Mouse (Mus musculus) liver, embryonic 18 days (tissue): Measurements from ENCODE around the gene Olfr1475. TPM values are rescaled to one million over a fixed set of nuclear protein-coding genes. Genes with fewer than 3 reads are reported as not detected.

ENCODE experiments used
- polyA plus RNA-seq: library from polyadenylated mRNA; depleted of rRNA; stranded (reverse); fragments of >200 nt; gene quantifications from 2 replicates; pipeline ENCODE4 v1.2.3, GENCODE M21; 2012; rRNA removed

Gene Olfr1475
- not detected in 2 replicates for polyA plus RNA-seq

GRCm38 (mm10) chr19:13480096-13480495 is at the start of gene Olfr1475:
Gene Olfr1475, minus strand, starts transcription at chr19:13480196.

GRCm38 (mm10) chr19:13527613-13528012 is 47.6 kb upstream of the Olfr1475 start, which contains the start of gene Olfr1480:
Gene Olfr1480, plus strand, starts transcription at chr19:13527913.

DNA sequence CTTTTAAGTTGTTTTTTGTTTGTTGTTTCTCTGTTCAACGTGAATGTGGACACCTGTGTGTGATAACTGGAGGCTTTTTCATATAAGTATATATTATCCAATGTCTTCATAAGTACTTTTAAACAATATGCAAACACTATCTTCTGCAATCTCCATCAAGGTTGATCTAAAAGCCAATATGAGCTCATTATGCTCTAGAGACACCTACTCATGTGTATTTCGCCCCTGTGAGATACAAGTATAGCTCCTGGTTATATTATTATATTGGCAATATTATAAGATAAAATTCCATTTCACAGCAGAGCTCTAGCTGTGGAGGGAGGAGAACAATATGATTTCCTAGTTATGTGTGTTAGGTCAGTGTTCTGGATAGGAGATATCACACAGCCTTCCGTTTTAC is 20.2 kb upstream of the Olfr1475 start, which contains the start of gene Olfr1477:
TSS of gene Olfr1477 (plus strand) at position 301 of the 400 bp plus-strand sequence.

DNA sequence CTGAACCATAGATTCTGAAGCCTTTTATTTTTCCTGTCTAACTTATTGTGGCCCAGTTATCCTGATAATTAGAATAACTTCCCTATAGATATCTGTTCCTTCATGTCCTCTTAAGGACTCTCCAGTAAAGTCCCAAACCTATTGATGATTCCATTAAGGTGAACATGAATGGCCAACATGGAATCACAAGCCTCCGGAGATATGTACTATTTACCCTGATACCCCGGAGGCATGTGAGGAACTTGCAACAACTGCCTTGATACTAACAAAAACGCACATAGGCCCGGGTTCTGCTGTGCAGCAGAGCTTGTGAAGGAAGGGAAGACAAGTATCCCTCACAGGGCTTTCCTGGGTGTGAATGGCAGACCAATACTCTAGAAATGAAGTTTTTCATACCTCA is 10.7 kb downstream of the Olfr1475 start, which contains the start of gene Olfr1474:
TSS of gene Olfr1474 (plus strand) at position 301 of the 400 bp plus-strand sequence.

DNA sequence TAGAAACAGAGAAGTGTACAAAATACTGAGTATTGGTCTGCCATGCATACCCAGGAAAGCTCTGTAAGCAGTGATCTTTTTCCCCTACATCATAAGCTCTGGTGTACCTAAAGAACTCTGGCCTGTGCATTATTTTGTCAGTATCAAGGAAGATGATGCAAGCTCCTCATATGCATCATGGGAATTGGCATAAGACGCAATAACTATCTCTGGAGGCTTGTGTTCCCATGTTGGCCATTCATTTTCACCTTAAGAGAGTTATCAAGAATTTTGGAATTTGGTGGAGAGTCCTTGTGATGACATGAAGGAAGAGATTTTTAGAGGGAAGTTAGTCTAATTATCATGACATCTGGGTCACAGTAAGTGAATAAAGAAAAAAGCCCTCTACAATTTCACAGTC is 24.0 kb downstream of the Olfr1475 start, which contains the start of gene Olfr1472:
TSS of gene Olfr1472 (minus strand) at position 101 of the 400 bp plus-strand sequence.

GRCm38 (mm10) chr19:13443109-13443508 is 36.9 kb downstream of the Olfr1475 start, which contains the start of gene Olfr1471:
Gene Olfr1471, plus strand, starts transcription at chr19:13443409.

Other genes with a start within 250 kb of the Olfr1475 start
- gene Olfr1463, start 248.9 kb downstream of the Olfr1475 start, polyA plus RNA-seq: not detected in 2 replicates
- gene Olfr1465, start 164.7 kb downstream of the Olfr1475 start, polyA plus RNA-seq: not detected in 2 replicates
- not detected in 2 replicates for gene Olfr1466, start 141.3 kb downstream of the Olfr1475 start, polyA plus RNA-seq
- not detected in 2 replicates for gene Olfr1467, start 118.0 kb downstream of the Olfr1475 start, polyA plus RNA-seq
- gene Olfr1469, start 72.3 kb downstream of the Olfr1475 start, polyA plus RNA-seq: not detected in 2 replicates
- not detected in 2 replicates for gene Olfr1471, start 36.8 kb downstream of the Olfr1475 start, polyA plus RNA-seq
- gene Olfr1472, start 24.1 kb downstream of the Olfr1475 start, polyA plus RNA-seq: not detected in 2 replicates
- not detected in 2 replicates for gene Olfr1474, start 10.6 kb downstream of the Olfr1475 start, polyA plus RNA-seq
- gene Olfr1477, start 20.4 kb upstream of the Olfr1475 start, polyA plus RNA-seq: not detected in 2 replicates
- gene Olfr1480, start 47.7 kb upstream of the Olfr1475 start, polyA plus RNA-seq: not detected in 2 replicates
- gene Olfr1484, start 103.3 kb upstream of the Olfr1475 start, polyA plus RNA-seq: not detected in 2 replicates
- gene Olfr1487, start 137.2 kb upstream of the Olfr1475 start, polyA plus RNA-seq: not detected in 2 replicates
- not detected in 2 replicates for gene Olfr1489, start 151.4 kb upstream of the Olfr1475 start, polyA plus RNA-seq
- not detected in 2 replicates for gene Olfr1490, start 170.9 kb upstream of the Olfr1475 start, polyA plus RNA-seq
- gene Olfr1491, start 217.1 kb upstream of the Olfr1475 start, polyA plus RNA-seq: not detected in 2 replicates
- gene Olfr1493-ps1, start 243.1 kb upstream of the Olfr1475 start, polyA plus RNA-seq: not detected in 2 replicates